Mouse (Mus musculus) G1E (cell line): Measurements from ENCODE around the gene Ndufa12. TPM values are rescaled to one million over a fixed set of nuclear protein-coding genes. Genes with fewer than 3 reads are reported as not detected.

ENCODE experiments used
- ATAC-seq: 2 replicates; pipeline ENCODE4 v1.8.0; 2016; ENCODE audit warnings: mild to moderate bottlenecking; ENCODE audit not compliant: insufficient number of reproducible peaks, poor library complexity, low FRiP score, severe bottlenecking; ENCODE audit errors: extremely low read depth
- DNase-seq: peaks from one replicate; pipeline ENCODE4 v3.0.0; 2012; ENCODE audit warnings: low spot score
- H3K27me3 ChIP-seq: 2 replicates; pipeline ENCODE4 v1.6.1; 2012; ENCODE audit warnings: mild to moderate bottlenecking, low read length, inconsistent platforms; ENCODE audit not compliant: insufficient read depth
- H3K36me3 ChIP-seq: replicated peaks from 2 replicates; pipeline ENCODE3; 2012; ENCODE audit warnings: mild to moderate bottlenecking, inconsistent platforms
- H3K4me1 ChIP-seq: 2 replicates; pipeline ENCODE4 v1.6.1; 2012; ENCODE audit warnings: low read depth, low read length, inconsistent platforms, mixed read lengths; ENCODE audit not compliant: insufficient read depth
- H3K4me3 ChIP-seq: 2 replicates; pipeline ENCODE4 v1.5.1; 2012; ENCODE audit warnings: low read depth, mild to moderate bottlenecking, inconsistent platforms, low read length, moderate library complexity, mixed read lengths
- H3K9me3 ChIP-seq: replicated peaks from 2 replicates; pipeline ENCODE4 v1.6.1; 2012; ENCODE audit warnings: inconsistent platforms
- CTCF ChIP-seq: IDR thresholded peaks from 2 replicates; pipeline ENCODE4 v1.5.1; 2012; ENCODE audit warnings: low read depth, low read length, inconsistent platforms, mixed read lengths
- GATA1 ChIP-seq: IDR thresholded peaks from 2 replicates; pipeline ENCODE4 v1.6.1; 2012; ENCODE audit warnings: borderline replicate concordance, low read length, inconsistent platforms, mixed read lengths
- GATA2 ChIP-seq: IDR thresholded peaks from 2 replicates; pipeline ENCODE4 v1.6.1; 2012; ENCODE audit warnings: low read depth, low read length, inconsistent platforms, borderline replicate concordance
- POLR2AphosphoS5 ChIP-seq: IDR thresholded peaks from 2 replicates; pipeline ENCODE4 v1.6.1; 2012; ENCODE audit warnings: low read depth, low read length, inconsistent platforms; ENCODE audit not compliant: insufficient replicate concordance
- TAL1 ChIP-seq: conservative IDR thresholded peaks from 2 replicates; pipeline ENCODE4 v1.6.1; 2012; ENCODE audit warnings: low read depth, low read length, inconsistent platforms, mixed read lengths
- polyA plus RNA-seq: library from polyadenylated mRNA; stranded (reverse); fragments of >175 nt; gene quantifications from 2 replicates; pipeline ENCODE4 v1.2.3, GENCODE M21; 2012
- total RNA-seq, 2 experiments: library from RNA; stranded (forward) in 1 of 2; stranded (reverse) in 1 of 2; fragments of 200-1000 nt in 1 of 2; fragments of >200 nt in 1 of 2; fragmentation: Nextera tagmentation in 1 of 2; gene quantifications; 2 replicates each; pipeline ENCODE4 v1.2.3; 2014 to 2017

Gene Ndufa12
- total and polyA plus RNA-seq, 3 experiments: 152 to 1,002 (median 269) TPM

DNA sequence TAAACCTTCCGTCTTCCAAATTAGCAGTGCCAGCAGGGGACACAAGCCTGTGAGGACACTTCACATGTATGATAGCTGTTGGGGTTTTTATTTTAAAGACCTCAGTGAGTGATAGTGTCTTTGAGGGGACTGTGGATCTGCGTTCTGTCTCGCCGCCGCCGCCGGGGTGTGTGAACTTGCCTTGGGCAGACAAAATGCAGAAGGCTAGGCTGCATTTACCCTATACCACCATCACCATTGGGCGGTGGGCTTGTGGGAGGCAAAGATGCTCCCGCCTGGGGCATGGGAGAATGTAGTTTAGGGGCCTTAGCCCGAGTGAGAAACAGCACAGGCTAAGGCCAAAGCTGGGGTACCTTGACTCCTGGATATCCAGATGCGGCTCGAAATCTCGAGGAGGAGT, 64.1 kb downstream of the Ndufa12 start:
- DNase-seq (no peak), ATAC-seq (no peak)
- H3K4me3 ChIP-seq: no peak overlapping the region
- H3K9me3 ChIP-seq: no peaks in the 10 kb centered on the region
- no peaks in the 10 kb centered on the region for H3K4me1 ChIP-seq
- no peak for TF ChIP-seq CTCF
- no peak for TF ChIP-seq GATA1
- no peak for TF ChIP-seq GATA2
- no peak; the same call in 1 of the 2 replicates for TF ChIP-seq TAL1
- no peak for TF ChIP-seq POLR2AphosphoS5
- no peaks in the 10 kb centered on the region for H3K36me3 ChIP-seq
- H3K27me3 ChIP-seq: peaks cover 5% of the 10 kb centered on the region

DNA sequence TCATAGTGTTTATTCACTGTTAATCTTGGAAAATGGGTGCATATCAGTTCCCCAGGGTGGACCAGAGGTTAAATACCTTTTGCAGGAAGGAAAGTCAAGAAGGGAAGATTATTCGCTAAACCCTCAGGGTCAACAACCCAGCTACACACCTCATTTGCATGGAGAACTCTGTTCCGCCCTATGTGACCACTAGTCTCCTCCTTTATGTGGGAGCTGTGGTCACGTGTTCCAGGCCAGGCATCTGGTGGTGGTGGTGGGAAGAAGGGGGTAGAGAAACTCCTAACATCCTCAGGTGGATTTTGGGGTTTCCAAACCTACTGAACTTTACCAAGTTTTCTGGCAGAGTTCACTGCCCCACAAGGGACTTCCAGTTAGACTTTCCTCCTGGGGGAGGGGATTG, 64.7 kb downstream of the Ndufa12 start:
- Histone ChIP-seq H3K27me3 (peaks cover 5% of the 10 kb centered on the region), H3K36me3 (no peaks in the 10 kb centered on the region), H3K4me1 (no peaks in the 10 kb centered on the region), H3K4me3 (no peak overlapping the region), H3K9me3 (no peaks in the 10 kb centered on the region)
- no peak for DNase-seq
- TF ChIP-seq TAL1: no peak
- TF ChIP-seq POLR2AphosphoS5: no peak
- TF ChIP-seq CTCF: no peak
- no peak for TF ChIP-seq GATA1
- TF ChIP-seq GATA2: no peak
- ATAC-seq: no peak

DNA sequence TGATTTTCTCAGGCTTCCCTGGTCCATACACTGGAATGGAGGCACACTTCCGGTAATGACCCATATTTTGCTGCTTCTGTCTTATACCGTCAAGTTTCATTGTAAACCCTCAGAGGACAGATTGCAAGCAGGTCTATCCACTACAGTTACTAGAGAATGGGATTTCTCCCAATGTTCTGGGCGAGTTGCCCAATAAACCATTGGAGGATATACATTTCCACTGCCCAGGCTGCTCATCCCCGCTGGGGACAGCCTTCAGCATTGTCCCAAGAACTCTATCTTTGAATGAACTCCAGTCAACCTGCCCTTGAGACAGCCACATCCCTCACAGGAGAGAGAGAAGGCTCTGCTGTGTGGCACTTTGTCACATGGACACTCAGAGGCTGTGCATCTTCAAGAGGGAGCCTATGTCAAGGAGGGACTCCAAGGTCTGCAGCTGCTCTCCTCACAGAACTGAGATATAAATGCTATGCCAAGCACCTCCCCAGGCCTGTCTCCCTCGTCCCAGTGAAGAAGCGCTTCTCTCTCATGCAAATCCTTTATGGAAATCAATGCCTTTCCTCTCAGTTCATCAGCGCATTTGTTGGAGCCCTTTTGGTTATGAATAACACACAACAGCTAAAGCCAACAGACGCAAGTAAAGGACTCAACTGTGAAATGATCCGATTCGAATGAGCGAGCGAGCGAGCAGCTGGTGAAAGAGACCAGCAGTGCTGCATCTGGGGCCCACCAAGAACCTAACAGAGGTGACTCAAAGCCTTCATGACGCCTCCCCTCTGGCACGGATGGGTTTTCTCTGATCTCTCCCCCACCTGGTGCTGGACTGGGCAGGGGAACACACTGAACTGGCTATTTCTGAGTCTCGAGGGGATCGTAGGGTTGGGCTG, 67.4 kb downstream of the Ndufa12 start:
- Histone ChIP-seq H3K4me3 (no peak overlapping the region), H3K4me1 (no peaks in the 10 kb centered on the region), H3K27me3 (peaks cover 5% of the 10 kb centered on the region), H3K9me3 (no peaks in the 10 kb centered on the region), H3K36me3 (no peaks in the 10 kb centered on the region)
- TF ChIP-seq POLR2AphosphoS5 (no peak), GATA1 (no peak), GATA2 (no peak), CTCF (no peak), TAL1 (no peak)
- no peak for ATAC-seq
- DNase-seq: no peak

Other genes starting within 250 kb of the Ndufa12 start
- gene Vezt, start 162.9 kb upstream of the Ndufa12 start, total RNA-seq (2014; fragmentation: Nextera tagmentation): 30.6 and 35.7 TPM in 2 replicates
- gene Vezt, start 162.9 kb upstream of the Ndufa12 start, total RNA-seq (2017): 13.2 and 13.4 TPM in 2 replicates
- 2.9 and 3.5 TPM in 2 replicates for gene Vezt, start 162.9 kb upstream of the Ndufa12 start, polyA plus RNA-seq
- 28.3 and 34.5 TPM in 2 replicates for gene Fgd6, start 162.7 kb upstream of the Ndufa12 start, total RNA-seq (2014; fragmentation: Nextera tagmentation)
- 7.4 and 7.5 TPM in 2 replicates for gene Fgd6, start 162.7 kb upstream of the Ndufa12 start, total RNA-seq (2017)
- 1.1 and 1.4 TPM in 2 replicates for gene Fgd6, start 162.7 kb upstream of the Ndufa12 start, polyA plus RNA-seq
- gene Nr2c1, start 50.7 kb upstream of the Ndufa12 start, total RNA-seq (2014; fragmentation: Nextera tagmentation): 12.2 and 12.6 TPM in 2 replicates
- gene Nr2c1, start 50.7 kb upstream of the Ndufa12 start, total RNA-seq (2017): 4.8 and 5.1 TPM in 2 replicates
- 0.80 and 1.1 TPM in 2 replicates for gene Nr2c1, start 50.7 kb upstream of the Ndufa12 start, polyA plus RNA-seq
- gene Gm4792, start 100.0 kb downstream of the Ndufa12 start, total RNA-seq (2014; fragmentation: Nextera tagmentation): not detected in 2 replicates
- gene Gm4792, start 100.0 kb downstream of the Ndufa12 start, total RNA-seq (2017): not detected in 2 replicates
- gene Gm4792, start 100.0 kb downstream of the Ndufa12 start, polyA plus RNA-seq: not detected in 2 replicates
- 15.6 and 16.7 TPM in 2 replicates for gene Tmcc3, start 113.2 kb downstream of the Ndufa12 start, total RNA-seq (2014; fragmentation: Nextera tagmentation)
- 7.6 and 8.1 TPM in 2 replicates for gene Tmcc3, start 113.2 kb downstream of the Ndufa12 start, total RNA-seq (2017)
- gene Tmcc3, start 113.2 kb downstream of the Ndufa12 start, polyA plus RNA-seq: 3.3 and 3.5 TPM in 2 replicates